Mouse (Mus musculus) heart, embryonic 11.5 days (tissue): ENCODE data around the gene Stxbp5. TPM values are rescaled to one million over a fixed set of nuclear protein-coding genes. Genes with fewer than 3 reads are reported as not detected.

ENCODE experiments used
- ATAC-seq: fragments of 200-750 bp; cut with Nextera tagmentation; replicated peaks from 2 replicates; pipeline ENCODE4 v1.8.0; 2017; ENCODE audit warnings: moderate library complexity; ENCODE audit not compliant: insufficient number of reproducible peaks, low FRiP score, low TSS enrichment
- H3K27ac ChIP-seq: fragments of 300-500 bp; sonication (generic); 2 replicates; pipeline ENCODE4 v1.5.1; 2014; ENCODE audit warnings: mild to moderate bottlenecking, low read depth, low read length
- H3K27me3 ChIP-seq: fragments of 300-500 bp; sonication (generic); 2 replicates; pipeline ENCODE4 v1.6.1; 2014; ENCODE audit warnings: mild to moderate bottlenecking, low read length, mixed read lengths; ENCODE audit not compliant: control insufficient read depth, insufficient read depth
- H3K36me3 ChIP-seq: fragments of 300-500 bp; sonication (generic); 2 replicates; pipeline ENCODE4 v1.6.1; 2014; ENCODE audit warnings: mild to moderate bottlenecking, low read length, moderate library complexity, mixed read lengths; ENCODE audit not compliant: control insufficient read depth, insufficient read depth
- H3K4me1 ChIP-seq: fragments of 300-500 bp; sonication (generic); 2 replicates; pipeline ENCODE4 v1.6.1; 2014; ENCODE audit warnings: low read length; ENCODE audit not compliant: control insufficient read depth, insufficient read depth
- H3K4me2 ChIP-seq: fragments of 300-500 bp; sonication (generic); 2 replicates; pipeline ENCODE4 v1.6.1; 2014; ENCODE audit warnings: mild to moderate bottlenecking, moderate library complexity
- H3K4me3 ChIP-seq: fragments of 300-500 bp; sonication (generic); 2 replicates; pipeline ENCODE4 v1.5.1; 2014; ENCODE audit warnings: low read depth, low read length
- H3K9ac ChIP-seq: fragments of 300-500 bp; sonication (generic); 2 replicates; pipeline ENCODE4 v1.6.1; 2014; ENCODE audit warnings: mild to moderate bottlenecking, low read depth, low read length, moderate library complexity
- H3K9me3 ChIP-seq: fragments of 300-500 bp; sonication (generic); replicated peaks from 2 replicates; pipeline ENCODE4 v1.6.1; 2016; ENCODE audit warnings: low read length; ENCODE audit not compliant: control insufficient read depth
- WGBS: fragments of 180-500 bp; shearing (Covaris S2); extraction: QIAGEN DNeasy Blood & Tissue Kit; methylation state at CpG from one replicate; pipeline ENCODE4 v1.1.7; 2014; ENCODE audit not compliant: insufficient replicate concordance; 5-methylcytosine and 5-hydroxymethylcytosine counted together
- polyA plus RNA-seq: library from polyadenylated mRNA; unstranded; fragments of >200 nt; fragmentation: Nextera tagmentation; extraction: Ambion mirVana; gene quantifications from 2 replicates; pipeline ENCODE4 v1.2.1, GENCODE M21; 2014

The Stxbp5 gene
- polyA plus RNA-seq, 1 experiment from 2014 or later, result 4.9 TPM

- Histone ChIP-seq H3K27ac (no peak overlapping the region), H3K4me3 (no peak overlapping the region), H3K9me3 (no peaks in the 10 kb centered on the region), H3K9ac (no peak overlapping the region), H3K36me3 (no peaks in the 10 kb centered on the region; the same call in 1 of the 2 replicates), H3K27me3 (no peaks in the 10 kb centered on the region), H3K4me1 (peaks cover 9% of the 10 kb centered on the region; the same call in 1 of the 2 replicates), H3K4me2 (no peak overlapping the region)
- 84% methylated on average over 5 of the region's 5 CpGs for WGBS
- no peak for ATAC-seq
Measured at GRCm38 (mm10) chr10:9763831-9764230, 137.0 kb downstream of the Stxbp5 start.

GRCm38 (mm10) chr10:9760264-9760663, 140.6 kb downstream of the Stxbp5 start:
- Histone ChIP-seq H3K4me3 (no peak overlapping the region), H3K4me1 (peaks cover 9% of the 10 kb centered on the region; the same call in 1 of the 2 replicates), H3K9me3 (no peaks in the 10 kb centered on the region), H3K9ac (no peak overlapping the region), H3K4me2 (peak overlapping the region; percentile 41), H3K27me3 (no peaks in the 10 kb centered on the region), H3K27ac (no peak overlapping the region), H3K36me3 (no peaks in the 10 kb centered on the region)
- WGBS, result 29% methylated on average over 8 of the region's 8 CpGs
- ATAC-seq, result no peak

GRCm38 (mm10) chr10:9756546-9756945, 144.3 kb downstream of the Stxbp5 start:
- 79% methylated on average over 6 of the region's 6 CpGs for WGBS
- Histone ChIP-seq H3K9me3 (no peaks in the 10 kb centered on the region), H3K9ac (no peak overlapping the region), H3K27ac (no peak overlapping the region), H3K36me3 (no peaks in the 10 kb centered on the region), H3K27me3 (no peaks in the 10 kb centered on the region), H3K4me1 (peaks cover 9% of the 10 kb centered on the region; the same call in 1 of the 2 replicates), H3K4me3 (no peak overlapping the region), H3K4me2 (no peak overlapping the region)
- no peak for ATAC-seq

GRCm38 (mm10) chr10:9754893-9755541, 145.9 kb downstream of the Stxbp5 start:
- ATAC-seq, result no peak
- H3K36me3 ChIP-seq, result no peaks in the 10 kb centered on the region

GRCm38 (mm10) chr10:9733861-9734260, 167.0 kb downstream of the Stxbp5 start:
- Histone ChIP-seq H3K27me3 (no peaks in the 10 kb centered on the region), H3K27ac (no peak overlapping the region), H3K36me3 (no peaks in the 10 kb centered on the region), H3K4me3 (no peak overlapping the region), H3K4me1 (no peaks in the 10 kb centered on the region), H3K9ac (no peak overlapping the region), H3K9me3 (no peaks in the 10 kb centered on the region), H3K4me2 (no peak overlapping the region)
- 69% methylated on average over 3 of the region's 3 CpGs for WGBS
- no peak for ATAC-seq

More at GRCm38 (mm10) chr10:9754893-9755541, 145.9 kb downstream of the Stxbp5 start:
- H3K27me3 ChIP-seq, result no peaks in the 10 kb centered on the region
- H3K9ac ChIP-seq, result no peak overlapping the region
- no peak overlapping the region for H3K4me3 ChIP-seq
- no peak overlapping the region for H3K4me2 ChIP-seq
- H3K4me1 ChIP-seq, result peaks cover 4% of the 10 kb centered on the region; the same call in 1 of the 2 replicates
- no peaks in the 10 kb centered on the region for H3K9me3 ChIP-seq
- H3K27ac ChIP-seq, result no peak overlapping the region
- 51% methylated on average over 3 of the region's 3 CpGs for WGBS

- H3K27ac ChIP-seq, result no peak overlapping the region
- ATAC-seq, result no peak
- H3K4me3 ChIP-seq, result no peak overlapping the region
- H3K27me3 ChIP-seq, result no peaks in the 10 kb centered on the region
- no peak overlapping the region for H3K4me2 ChIP-seq
- no peaks in the 10 kb centered on the region for H3K9me3 ChIP-seq
- no peak overlapping the region for H3K9ac ChIP-seq
- no peaks in the 10 kb centered on the region for H3K36me3 ChIP-seq
- H3K4me1 ChIP-seq, result no peaks in the 10 kb centered on the region
- 79% methylated on average over 9 of the region's 9 CpGs for WGBS
Measured at GRCm38 (mm10) chr10:9732065-9732749, 168.7 kb downstream of the Stxbp5 start.

GRCm38 (mm10) chr10:9722519-9723303, 178.2 kb downstream of the Stxbp5 start:
- H3K27ac ChIP-seq, result no peak overlapping the region
- no peaks in the 10 kb centered on the region for H3K27me3 ChIP-seq
- ATAC-seq, result no peak
- H3K9ac ChIP-seq, result no peak overlapping the region
- no peak overlapping the region for H3K4me3 ChIP-seq
- no peaks in the 10 kb centered on the region for H3K4me1 ChIP-seq
- 76% methylated on average over 11 of the region's 11 CpGs for WGBS
- H3K36me3 ChIP-seq, result no peaks in the 10 kb centered on the region
- H3K4me2 ChIP-seq, result no peak overlapping the region
- H3K9me3 ChIP-seq, result no peaks in the 10 kb centered on the region

- H3K36me3 ChIP-seq, result no peaks in the 10 kb centered on the region
- no peak overlapping the region for H3K4me3 ChIP-seq
- H3K4me2 ChIP-seq, result no peak overlapping the region
- H3K9ac ChIP-seq, result no peak overlapping the region
- H3K27ac ChIP-seq, result no peak overlapping the region
- no peaks in the 10 kb centered on the region for H3K9me3 ChIP-seq
- 70% methylated on average over 5 of the region's 5 CpGs for WGBS
- no peaks in the 10 kb centered on the region for H3K4me1 ChIP-seq
- ATAC-seq, result no peak
- H3K27me3 ChIP-seq, result no peaks in the 10 kb centered on the region
Measured at GRCm38 (mm10) chr10:9720027-9720426, 180.9 kb downstream of the Stxbp5 start.
